Mouse (Mus musculus) olfactory bulb, adult 2 months (tissue): ENCODE measurements around the gene Rapsn.

Source experiments
- CTCF ChIP-seq: fragments of 200-500 bp; IDR thresholded peaks from 2 replicates; pipeline ENCODE4 v1.5.1; 2012; ENCODE audit warnings: low read depth, mild to moderate bottlenecking, low read length, moderate library complexity; ENCODE audit not compliant: insufficient read depth
- POLR2A ChIP-seq: fragments of 200-500 bp; IDR thresholded peaks from 2 replicates; pipeline ENCODE4 v1.6.1; 2012; ENCODE audit warnings: mild to moderate bottlenecking, low read depth, low read length, moderate library complexity; ENCODE audit not compliant: insufficient read depth

GRCm38 (mm10) chr2:91084179-91084820 is 48.9 kb downstream of the Rapsn start:
- TF ChIP-seq CTCF = no peak
- no peak for TF ChIP-seq POLR2A
